Mouse (Mus musculus): ENCODE results near the gene Ppm1l. TPM values are rescaled to one million over a fixed set of nuclear protein-coding genes. Genes with fewer than 3 reads are reported as not detected.

Gene Ppm1l
- total and polyA plus RNA-seq, 3 experiments = not detected

DNA sequence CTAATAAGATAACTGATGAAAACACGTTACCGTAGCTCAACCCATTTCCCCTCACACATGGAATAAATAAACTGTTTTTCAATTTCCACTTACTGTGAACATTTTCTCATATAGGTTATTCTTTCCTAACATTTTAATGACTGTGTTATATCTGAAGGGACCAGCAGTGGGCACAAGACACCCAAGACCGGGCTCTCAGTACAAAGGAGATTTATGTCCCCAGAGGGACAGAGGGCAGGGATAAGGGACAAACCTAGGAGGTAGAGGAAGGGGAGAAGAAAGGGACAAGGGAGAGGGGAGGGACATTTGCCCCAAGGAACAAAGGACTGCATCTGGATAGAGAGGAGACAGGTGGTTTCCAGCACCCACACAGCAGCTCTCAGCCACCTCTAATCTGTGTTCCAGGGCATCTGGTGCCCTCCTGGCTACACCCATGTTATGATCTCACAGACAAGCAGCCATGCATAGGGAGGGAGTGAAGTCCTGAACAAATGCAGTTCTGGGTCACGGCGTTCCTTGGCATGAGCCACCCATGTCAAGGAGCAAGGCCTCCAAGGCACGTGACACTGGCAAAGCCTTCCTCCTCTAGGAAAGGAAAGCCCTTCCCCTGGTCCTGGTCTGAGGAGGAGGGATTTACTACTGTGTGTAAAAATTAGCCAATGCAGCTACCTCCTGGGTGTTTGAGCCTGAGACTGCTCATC lies 174.5 kb downstream of the Ppm1l start:
- H3K79me2 ChIP-seq (ENCODE audit: control insufficient read depth, insufficient read depth, low read length, poor library complexity) = no peaks in the 10 kb centered on the region
- H3K9ac ChIP-seq (ENCODE audit: control insufficient read depth, low read depth, low read length, poor library complexity, severe bottlenecking) = no peak overlapping the region
- H3K27ac ChIP-seq (ENCODE audit: control insufficient read depth, low read depth, low read length) = no peak overlapping the region
- H3K27me3 ChIP-seq (ENCODE audit: control insufficient read depth in 1 of 2, insufficient read depth in 2 of 2, low read length in 2 of 2) = no peaks in the 10 kb centered on the region
- TF ChIP-seq UBTF (IDR thresholded peaks at IDR 0.05; ENCODE audit: borderline replicate concordance, insufficient read depth, low read depth, low read length) = no peak
- no peak for TF ChIP-seq POLR2AphosphoS5 (IDR thresholded peaks at IDR 0.05; ENCODE audit: borderline replicate concordance, low read depth, low read length)
- TF ChIP-seq RCOR1 (IDR thresholded peaks at IDR 0.05; ENCODE audit: low read depth, low read length) = no peak
- no peak for TF ChIP-seq RAD21 (IDR thresholded peaks at IDR 0.05; ENCODE audit: low read depth, low read length)
- TF ChIP-seq NRF1 (IDR thresholded peaks at IDR 0.05; ENCODE audit: insufficient read depth, low read depth, low read length, poor library complexity, severe bottlenecking) = no peak
- no peak for TF ChIP-seq MAFK (IDR thresholded peaks at IDR 0.05; ENCODE audit: borderline replicate concordance, low read depth, low read length)
- no peak for TF ChIP-seq CTCF (IDR thresholded peaks at IDR 0.05 in 2 of 3, conservative IDR thresholded peaks at IDR 0.05 in 1 of 3; ENCODE audit: control insufficient read depth in 1 of 3, insufficient read depth in 1 of 3, low read depth in 2 of 3, low read length in 3 of 3, poor library complexity in 1 of 3, severe bottlenecking in 1 of 3)
- TF ChIP-seq MYB (IDR thresholded peaks at IDR 0.05; ENCODE audit: low read depth, low read length) = no peak
- no peak for TF ChIP-seq CHD1 (IDR thresholded peaks at IDR 0.05; ENCODE audit: low read depth, low read length)
- TF ChIP-seq CHD2 (IDR thresholded peaks at IDR 0.05; ENCODE audit: low read length) = no peak
- no peak for TF ChIP-seq KAT2A (conservative IDR thresholded peaks at IDR 0.05; ENCODE audit: low read depth, low read length)
- TF ChIP-seq TBP (IDR thresholded peaks at IDR 0.05; ENCODE audit: low read depth, low read length) = no peak
- TF ChIP-seq NELFE (IDR thresholded peaks at IDR 0.05; ENCODE audit: low read depth, low read length) = no peak
- no peak for TF ChIP-seq MYC (IDR thresholded peaks at IDR 0.05; ENCODE audit: low read depth, low read length)
- no peak for TF ChIP-seq E2F4 (IDR thresholded peaks at IDR 0.05; ENCODE audit: borderline replicate concordance, low read depth, low read length)
- H3K36me3 ChIP-seq (ENCODE audit: control insufficient read depth in 1 of 2, insufficient read depth in 2 of 2, low read length in 2 of 2) = no peaks in the 10 kb centered on the region
- no peaks in the 10 kb centered on the region for H3K9me3 ChIP-seq (replicated peaks; ENCODE audit: insufficient read depth, low read length)
- DNase-seq (ENCODE audit: low read depth, low spot score) = no peak
- H3K4me3 ChIP-seq (ENCODE audit: control insufficient read depth in 1 of 2, insufficient read depth in 1 of 2, low read depth in 2 of 2, low read length in 2 of 2) = no peak overlapping the region
- no peaks in the 10 kb centered on the region for H3K4me1 ChIP-seq (ENCODE audit: control insufficient read depth in 1 of 2, insufficient read depth in 2 of 2, low read length in 2 of 2)

GRCm38 (mm10) chr3:69494233-69495010 lies 177.8 kb downstream of the Ppm1l start:
- Histone ChIP-seq H3K9me3 (replicated peaks; ENCODE audit: insufficient read depth, low read length) (no peaks in the 10 kb centered on the region), H3K4me3 (ENCODE audit: control insufficient read depth in 1 of 2, insufficient read depth in 1 of 2, low read depth in 2 of 2, low read length in 2 of 2) (no peak overlapping the region), H3K36me3 (ENCODE audit: control insufficient read depth in 1 of 2, insufficient read depth in 2 of 2, low read length in 2 of 2) (no peaks in the 10 kb centered on the region), H3K27me3 (ENCODE audit: control insufficient read depth in 1 of 2, insufficient read depth in 2 of 2, low read length in 2 of 2) (no peaks in the 10 kb centered on the region), H3K27ac (ENCODE audit: control insufficient read depth, low read depth, low read length) (no peak overlapping the region), H3K9ac (ENCODE audit: control insufficient read depth, low read depth, low read length, poor library complexity, severe bottlenecking) (no peak overlapping the region), H3K4me1 (ENCODE audit: control insufficient read depth in 1 of 2, insufficient read depth in 2 of 2, low read length in 2 of 2) (no peaks in the 10 kb centered on the region), H3K79me2 (ENCODE audit: control insufficient read depth, insufficient read depth, low read length, poor library complexity) (no peaks in the 10 kb centered on the region)
- no peak for DNase-seq (ENCODE audit: low read depth, low spot score)
- TF ChIP-seq USF2 (IDR thresholded peaks at IDR 0.05; ENCODE audit: borderline replicate concordance in 1 of 2, insufficient read depth in 1 of 2, low read depth in 1 of 2, low read length in 2 of 2) = no peak
